ENCODE assay signal across 27 mouse cellular contexts in the genomic region with DNA sequence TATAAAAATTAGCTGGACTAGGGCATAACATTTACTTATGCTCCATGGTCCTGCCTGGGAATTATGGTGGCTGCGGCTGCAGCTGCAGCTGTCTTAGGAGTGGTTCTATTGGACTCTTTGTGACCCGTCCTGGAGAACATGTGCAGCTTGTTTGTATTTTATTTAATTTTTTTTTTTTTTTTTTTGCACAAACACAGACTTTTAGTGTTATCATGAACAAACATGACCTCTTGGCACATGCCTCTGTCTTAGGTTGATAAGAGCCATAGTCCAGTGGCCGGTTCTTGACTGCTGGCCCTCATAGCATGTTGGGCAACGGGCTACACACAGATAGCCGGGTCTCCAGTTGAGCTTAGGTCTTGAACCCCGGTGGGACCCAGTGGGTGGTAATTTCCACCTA. TPM values are rescaled to one million over a fixed set of nuclear protein-coding genes. Genes with fewer than 3 reads are reported as not detected.
DNase-seq lines count a peak whose midpoint lies in the region; ATAC-seq and TF ChIP-seq lines count a peak whose summit lies in the region.
"Had no signal": no experiment of that assay in that cellular context is flagged by ENCODE, and none has a peak within 500 bp of the region (broad histone marks: within the 10 kb centered on the region; RNA-seq: fewer than 3 reads in every experiment).

No protein-coding gene starts in this region.

- no peaks in the 10 kb centered on the region for H3K27me3 ChIP-seq in liver, adult 2 months (ENCODE audit: control insufficient read depth, insufficient read depth, low read length)
- no peaks in the 10 kb centered on the region for H3K27me3 ChIP-seq in liver, embryonic 12.5 days (replicated peaks)
- no peaks in the 10 kb centered on the region for H3K27me3 ChIP-seq in liver, embryonic 15.5 days
- H3K27me3 ChIP-seq in liver, embryonic 16.5 days (ENCODE audit: control insufficient read depth, insufficient read depth, low read depth, low read length), result no peaks in the 10 kb centered on the region
- H3K27me3 ChIP-seq in kidney, embryonic 16.5 days (ENCODE audit: insufficient read depth, low read length), result no peaks in the 10 kb centered on the region
- no peaks in the 10 kb centered on the region for H3K27me3 ChIP-seq in hindbrain, embryonic 13.5 days
- H3K27me3 ChIP-seq: embryonic facial prominence, embryonic 13.5 days; embryonic facial prominence, embryonic 15.5 days; forebrain, embryonic 12.5 days had no signal

- no peak for ATAC-seq in liver, embryonic 12.5 days
- peak; percentile 52; the same call in 1 of the 2 replicates for ATAC-seq in liver, embryonic 15.5 days (ENCODE audit: insufficient read depth)
- peak; percentile 70; the same call in 1 of the 2 replicates for ATAC-seq in liver, embryonic 16.5 days (ENCODE audit: low read depth)
- no peak for ATAC-seq in kidney, embryonic 16.5 days (ENCODE audit: low FRiP score, low TSS enrichment)
- ATAC-seq in hindbrain, embryonic 13.5 days (ENCODE audit: low FRiP score), result no peak
- ATAC-seq: forebrain, embryonic 14.5 days had no signal

- WGBS in liver, adult 2 months, result 16% methylated on average over 6 of the region's 6 CpGs
- WGBS in liver, embryonic 12.5 days (ENCODE audit: insufficient replicate concordance), result 58% methylated on average over 6 of the region's 6 CpGs
- 53% methylated on average over 6 of the region's 6 CpGs for WGBS in liver, embryonic 15.5 days (ENCODE audit: insufficient replicate concordance)
- 54% methylated on average over 6 of the region's 6 CpGs for WGBS in liver, embryonic 16.5 days (ENCODE audit: insufficient replicate concordance)
- WGBS in kidney, embryonic 16.5 days, result 86% methylated on average over 6 of the region's 6 CpGs
- WGBS in hindbrain, embryonic 13.5 days, result 92% methylated on average over 6 of the region's 6 CpGs

- no peak for TF ChIP-seq POLR2A in liver, adult 2 months (IDR thresholded peaks at IDR 0.05; ENCODE audit: extremely low read depth, insufficient read depth, low read length)

- H3K4me2 ChIP-seq in liver, embryonic 12.5 days, result no peak overlapping the region
- no peak overlapping the region for H3K4me2 ChIP-seq in liver, embryonic 15.5 days
- no peak overlapping the region for H3K4me2 ChIP-seq in liver, embryonic 16.5 days (ENCODE audit: low read depth, low read length)
- H3K4me2 ChIP-seq in kidney, embryonic 16.5 days (replicated peaks; ENCODE audit: low read depth, low read length), result no peak overlapping the region
- H3K4me2 ChIP-seq in hindbrain, embryonic 13.5 days, result no peak overlapping the region
- H3K4me2 ChIP-seq: embryonic facial prominence, embryonic 13.5 days; embryonic facial prominence, embryonic 15.5 days; forebrain, embryonic 12.5 days had no signal

- no peak overlapping the region for H3K27ac ChIP-seq in liver, adult 2 months (replicated peaks; ENCODE audit: insufficient read depth, low read depth, low read length)
- H3K27ac ChIP-seq in liver, embryonic 12.5 days, result no peak overlapping the region
- no peak overlapping the region for H3K27ac ChIP-seq in liver, embryonic 15.5 days (replicated peaks)
- H3K27ac ChIP-seq in liver, embryonic 16.5 days (ENCODE audit: low read length), result no peak overlapping the region
- H3K27ac ChIP-seq in kidney, embryonic 16.5 days (ENCODE audit: low read length), result no peak overlapping the region
- H3K27ac ChIP-seq in hindbrain, embryonic 13.5 days, result no peak overlapping the region
- H3K27ac ChIP-seq: embryonic facial prominence, embryonic 13.5 days; embryonic facial prominence, embryonic 15.5 days; forebrain, embryonic 10.5 days; forebrain, embryonic 12.5 days had no signal

- no peaks in the 10 kb centered on the region for H3K79me2 ChIP-seq in liver, adult 2 months (ENCODE audit: control insufficient read depth, insufficient read depth, low read length)

- H3K36me3 ChIP-seq in liver, adult 2 months (ENCODE audit: control insufficient read depth, insufficient read depth, low read length), result no peaks in the 10 kb centered on the region
- H3K36me3 ChIP-seq in liver, embryonic 12.5 days, result no peaks in the 10 kb centered on the region
- H3K36me3 ChIP-seq in liver, embryonic 15.5 days (replicated peaks), result no peaks in the 10 kb centered on the region
- H3K36me3 ChIP-seq in liver, embryonic 16.5 days (ENCODE audit: control insufficient read depth, insufficient read depth), result no peaks in the 10 kb centered on the region
- H3K36me3 ChIP-seq in kidney, embryonic 16.5 days (ENCODE audit: insufficient read depth, low read length), result no peaks in the 10 kb centered on the region
- H3K36me3 ChIP-seq in hindbrain, embryonic 13.5 days, result no peaks in the 10 kb centered on the region
- H3K36me3 ChIP-seq: embryonic facial prominence, embryonic 13.5 days; embryonic facial prominence, embryonic 15.5 days; forebrain, embryonic 10.5 days; forebrain, embryonic 12.5 days had no signal

- peaks cover 5% of the 10 kb centered on the region; the same call in 1 of the 2 replicates for H3K4me1 ChIP-seq in liver, adult 2 months (ENCODE audit: control insufficient read depth, insufficient read depth, low read length)
- H3K4me1 ChIP-seq in liver, embryonic 12.5 days, result 0 out of 2 replicates have a peak, but pooled peaks cover under 1% of the 10 kb centered on the region
- H3K4me1 ChIP-seq in liver, embryonic 15.5 days (replicated peaks), result peaks cover 6% of the 10 kb centered on the region; the same call in 1 of the 2 replicates
- H3K4me1 ChIP-seq in liver, embryonic 16.5 days (ENCODE audit: control insufficient read depth, low read depth, low read length), result peaks cover 4% of the 10 kb centered on the region; the same call in 1 of the 2 replicates
- H3K4me1 ChIP-seq in kidney, embryonic 16.5 days (ENCODE audit: insufficient read depth, low read length), result peaks cover 1% of the 10 kb centered on the region; the same call in 1 of the 2 replicates
- H3K4me1 ChIP-seq in hindbrain, embryonic 13.5 days (replicated peaks), result 0 out of 2 replicates have a peak, but pooled peaks cover 2% of the 10 kb centered on the region
- H3K4me1 ChIP-seq: embryonic facial prominence, embryonic 13.5 days; embryonic facial prominence, embryonic 15.5 days; forebrain, embryonic 12.5 days had no signal

- TF ChIP-seq CTCF in liver, adult 2 months (IDR thresholded peaks at IDR 0.05; ENCODE audit: low read depth, low read length), result no peak

- no peak overlapping the region for H3K4me3 ChIP-seq in liver, adult 2 months (ENCODE audit: insufficient read depth, low read depth, low read length)
- H3K4me3 ChIP-seq in liver, embryonic 12.5 days, result no peak overlapping the region
- no peak overlapping the region for H3K4me3 ChIP-seq in liver, embryonic 15.5 days (replicated peaks)
- no peak overlapping the region for H3K4me3 ChIP-seq in liver, embryonic 16.5 days (ENCODE audit: low read depth, low read length)
- no peak overlapping the region for H3K4me3 ChIP-seq in kidney, embryonic 16.5 days (ENCODE audit: low read length)
- no peak overlapping the region for H3K4me3 ChIP-seq in hindbrain, embryonic 13.5 days
- H3K4me3 ChIP-seq: embryonic facial prominence, embryonic 13.5 days; embryonic facial prominence, embryonic 15.5 days; erythroblast, embryonic 14.5 days; forebrain, embryonic 10.5 days; forebrain, embryonic 12.5 days had no signal

- no peak overlapping the region for H3K9ac ChIP-seq in liver, adult 2 months (ENCODE audit: low read depth, low read length)
- no peak overlapping the region for H3K9ac ChIP-seq in liver, embryonic 12.5 days
- H3K9ac ChIP-seq in liver, embryonic 15.5 days, result no peak overlapping the region
- no peak overlapping the region for H3K9ac ChIP-seq in liver, embryonic 16.5 days (ENCODE audit: low read depth, low read length)
- no peak overlapping the region for H3K9ac ChIP-seq in kidney, embryonic 16.5 days (replicated peaks; ENCODE audit: low read length)
- H3K9ac ChIP-seq in hindbrain, embryonic 13.5 days, result no peak overlapping the region
- H3K9ac ChIP-seq: embryonic facial prominence, embryonic 13.5 days; embryonic facial prominence, embryonic 15.5 days; forebrain, embryonic 12.5 days had no signal

- peak; percentile 95 for DNase-seq in liver, adult 2 months (ENCODE audit: extremely low read depth, low read depth, low spot score)
- DNase-seq: adrenal gland, adult 2 months; adrenal gland, postnatal 10 days; adrenal gland, postnatal 25 days; cerebellum, adult 11 months; cerebellum, adult 18-20 months; cerebellum, adult 8-10 months; cerebellum, adult 9-11 months; cerebellum, postnatal 14 days; cerebellum, postnatal 36 days; embryo, embryonic 11 days had no signal

- H3K9me3 ChIP-seq in liver, embryonic 12.5 days (replicated peaks), result 0 out of 2 replicates have a peak, but pooled peaks cover 3% of the 10 kb centered on the region
- no peaks in the 10 kb centered on the region for H3K9me3 ChIP-seq in liver, embryonic 15.5 days (replicated peaks)
- no peaks in the 10 kb centered on the region; the same call in 1 of the 2 replicates for H3K9me3 ChIP-seq in liver, embryonic 16.5 days (replicated peaks; ENCODE audit: control insufficient read depth, low read length)
- H3K9me3 ChIP-seq in kidney, embryonic 16.5 days (ENCODE audit: low read length), result peaks cover 4% of the 10 kb centered on the region; the same call in 1 of the 2 replicates
- H3K9me3 ChIP-seq in hindbrain, embryonic 13.5 days, result no peaks in the 10 kb centered on the region
- H3K9me3 ChIP-seq: embryonic facial prominence, embryonic 15.5 days; forebrain, embryonic 10.5 days; forebrain, embryonic 12.5 days had no signal

RNA-seq across cellular contexts. Expression of a gene that starts 48.6 kb away (rescaled TPM):
- not detected in 2 replicates for total RNA-seq in liver, adult 2 months (2014; rRNA removed)
- polyA plus RNA-seq in liver, adult 2 months (2012; rRNA removed), result not detected in 2 replicates
- polyA plus RNA-seq in liver, embryonic 12.5 days (2016; fragmentation: Nextera tagmentation; extraction: Ambion mirVana), result not detected in 2 replicates
- not detected in 2 replicates for polyA plus RNA-seq in liver, embryonic 15.5 days (2015; fragmentation: Nextera tagmentation; extraction: Ambion mirVana)
- polyA plus RNA-seq in liver, embryonic 16.5 days (2015; fragmentation: Nextera tagmentation; extraction: Ambion mirVana), result not detected in 2 replicates
- polyA plus RNA-seq in kidney, embryonic 16.5 days (2015; fragmentation: Nextera tagmentation; extraction: Ambion mirVana), result not detected in 2 replicates
- 0.08 TPM in 1 of 2 replicates, not detected in the other for polyA plus RNA-seq in hindbrain, embryonic 13.5 days (2015; fragmentation: Nextera tagmentation; extraction: Ambion mirVana)
- total RNA-seq: adrenal gland, adult 2 months; adrenal gland, postnatal 10 days; adrenal gland, postnatal 25 days; common myeloid progenitor, adult 5-6 weeks; ES-E14; MEL had no signal
- polyA plus RNA-seq: adrenal gland, adult 2 months; C2C12; embryonic facial prominence, embryonic 11.5 days; embryonic facial prominence, embryonic 13.5 days; embryonic facial prominence, embryonic 15.5 days; erythroblast, embryonic 14.5 days; forebrain, embryonic 10.5 days; forebrain, embryonic 14.5 days had no signal

Comparison
In these comparisons a context has a peak if more than half of its experiments do, and no peak if none do; other contexts are left out.
1. ATAC-seq: peak in liver, embryonic 15.5 days (single experiment) and liver, embryonic 16.5 days (single experiment); none in liver, embryonic 12.5 days (single experiment), kidney, embryonic 16.5 days (single experiment) and hindbrain, embryonic 13.5 days (single experiment).